Mouse (Mus musculus) embryonic stem cell, embryonic (primary cell): ENCODE measurements around the gene Limd1.
"Not testable (repeated sequence)": the region's sequence is repeated elsewhere in the genome, so short reads cannot be mapped to it uniquely, and the experiment has no call there.

Experiments used
- CTCF ChIA-PET, 4 experiments: fragments of 300-600 bp in 2 of 4; fragments of 350-600 bp in 2 of 4; sonication (Branson Sonifier 250); formaldehyde crosslinking; loops; one replicate each; lab custom pipeline; 2022; ENCODE audit warnings: inconsistent platforms in 2 of 4; lab: Charles Lee
- POLR2A ChIA-PET, 4 experiments: fragments of 300-600 bp in 2 of 4; fragments of 350-600 bp in 2 of 4; sonication (Branson Sonifier 250); formaldehyde crosslinking; loops; one replicate each; lab custom pipeline; 2022; ENCODE audit warnings: antibody characterized with exemption in 4 of 4, inconsistent platforms in 1 of 4; lab: Charles Lee

Limd1 gene

GRCm38 (mm10) chr9:123478586-123479195 is at the start of gene Limd1:
Limd1 (plus strand) TSS chr9:123478706.
- ChIA-PET CTCF (interaction anchor here in 3 of 4 experiments (0.5 to 2.6 kb wide), 18 partner anchors 10 to 742 kb away, joined by 3 to 13 read pairs (median 4); partner anchors contain the start of gene Sacm1l (in 2 of the 3)), POLR2A (interaction anchor here in 3 of 4 experiments (0.6 to 5.1 kb wide), 18 partner anchors 11 to 1082 kb away, joined by 3 to 25 read pairs (median 4); partner anchors contain the start of genes Sacm1l (in 3 of the 3), Exosc7 (in 1 of the 3), Lars2 (in 1 of the 3) and Tmem158 (in 1 of the 3))

DNA sequence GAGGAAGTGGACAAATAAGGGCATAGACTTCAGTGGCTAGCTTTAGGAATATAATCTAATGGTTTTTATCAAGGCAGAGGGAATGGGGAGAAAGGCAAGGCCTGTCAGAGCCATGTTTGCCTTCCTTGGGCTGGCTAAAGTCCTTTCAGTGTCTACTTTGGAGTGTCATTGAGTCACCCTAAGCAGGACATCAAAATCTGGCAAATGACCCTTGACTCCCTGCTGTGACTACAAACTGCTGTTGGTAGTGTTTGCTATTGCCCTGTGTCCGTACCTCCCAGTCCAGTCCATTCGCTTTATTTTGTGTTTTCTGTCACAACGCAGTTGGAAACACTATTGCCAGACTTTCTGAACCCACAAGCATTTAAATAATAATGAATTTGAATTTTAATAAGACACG is 48.6 kb upstream of the Limd1 start:
- ChIA-PET POLR2A (interaction anchor here in 1 of 4 experiments (0.7 to 1.3 kb wide), 3 partner anchors 10 to 239 kb away, joined by 3 read pairs; no protein-coding TSS in a partner anchor), CTCF (interaction anchor here in 1 of 4 experiments (1.3 kb wide), 1 partner anchor 20 kb away, joined by 4 read pairs; no protein-coding TSS in a partner anchor)

- ChIA-PET POLR2A (interaction anchor here in 2 of 4 experiments (1.1 to 1.5 kb wide), 4 partner anchors 9 to 238 kb away, joined by 3 to 4 read pairs (median 3); partner anchors contain the start of gene Lars2 (in 2 of the 2)), CTCF (interaction anchor here in 1 of 4 experiments (0.6 to 1.3 kb wide), 2 partner anchors 19 to 134 kb away, joined by 3 to 4 read pairs; no protein-coding TSS in a partner anchor)
Measured at GRCm38 (mm10) chr9:123430973-123431372, 47.5 kb upstream of the Limd1 start.

GRCm38 (mm10) chr9:123438223-123438622 is 40.3 kb upstream of the Limd1 start:
- CTCF ChIA-PET: no interaction called here
- POLR2A ChIA-PET: interaction anchor here in 1 of 4 experiments (1.3 kb wide), 1 partner anchor 16 kb away, joined by 4 read pairs; no protein-coding TSS in a partner anchor

- ChIA-PET CTCF (interaction anchor here in 2 of 4 experiments (0.7 to 1.0 kb wide), 2 partner anchors 9 to 1456 kb away, joined by 3 to 7 read pairs; no protein-coding TSS in a partner anchor), POLR2A (interaction anchor here in 1 of 4 experiments (0.8 kb wide), 1 partner anchor 10 kb away, joined by 3 read pairs; no protein-coding TSS in a partner anchor)
Measured at GRCm38 (mm10) chr9:123440230-123441058, 38.1 kb upstream of the Limd1 start.

DNA sequence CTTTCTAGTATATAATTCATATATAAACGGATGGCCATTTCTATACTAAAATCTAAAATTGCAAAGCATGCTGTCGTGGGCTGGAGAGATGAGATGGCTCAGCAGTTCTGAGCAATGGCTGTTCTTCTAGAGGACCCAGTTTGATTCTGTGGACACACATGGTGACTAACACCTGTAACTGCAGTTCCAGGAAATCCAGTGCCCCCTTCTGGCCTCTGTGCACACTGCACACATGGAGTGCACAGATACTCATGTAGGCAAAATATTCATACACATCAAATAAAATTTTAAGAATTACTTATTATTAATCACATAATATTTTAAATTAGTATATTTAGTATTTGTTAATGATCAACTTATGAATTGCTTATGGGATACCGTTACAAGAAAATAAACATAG is 31.4 kb upstream of the Limd1 start:
- CTCF ChIA-PET, POLR2A ChIA-PET: not testable (repeated sequence)

DNA sequence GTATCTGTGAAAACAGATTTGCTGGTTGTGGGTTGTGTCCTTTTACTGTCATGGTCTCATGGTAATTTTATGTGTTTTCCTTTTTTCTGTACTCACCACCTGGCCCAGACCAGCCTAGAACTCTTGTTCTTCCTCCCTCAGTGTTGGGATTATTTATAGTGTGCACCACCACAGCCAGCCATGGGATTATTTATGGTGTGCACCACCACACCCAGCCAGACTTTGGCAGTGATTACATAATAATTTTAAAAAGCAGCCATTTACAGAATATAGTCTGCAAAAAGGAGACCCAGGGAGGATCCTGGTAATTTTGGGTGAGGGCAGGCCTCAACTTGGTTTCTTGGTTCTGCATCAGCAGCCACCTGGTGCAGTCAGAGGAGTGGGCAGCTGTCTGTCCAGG is 29.9 kb upstream of the Limd1 start:
- ChIA-PET CTCF (no interaction called here), POLR2A (no interaction called here)

DNA sequence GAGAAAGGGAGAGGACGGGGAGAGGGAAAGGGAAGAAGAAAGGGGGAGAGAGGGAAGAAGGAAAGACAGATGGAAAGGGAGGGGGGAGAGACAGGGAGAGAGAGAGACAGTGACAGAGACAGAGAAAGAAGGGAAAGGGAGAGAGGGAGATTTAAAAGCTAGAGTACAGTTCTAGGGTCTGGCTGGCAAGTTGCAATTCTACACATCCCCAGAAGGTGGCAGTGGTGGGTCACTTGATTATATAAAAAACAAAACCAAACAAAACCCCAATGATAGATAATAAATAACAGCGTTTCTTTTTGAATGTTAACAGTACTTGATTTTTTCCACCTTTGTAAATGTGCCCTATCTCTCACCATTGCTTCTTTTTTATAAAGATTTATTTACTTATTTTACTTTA is 28.3 kb upstream of the Limd1 start:
- ChIA-PET CTCF (interaction anchor here in 2 of 4 experiments (0.6 to 1.3 kb wide), 10 partner anchors 10 to 291 kb away, joined by 3 to 6 read pairs (median 4); partner anchors contain the start of gene Cdcp1 (in 1 of the 2)), POLR2A (interaction anchor here in 2 of 4 experiments (0.6 to 1.4 kb wide), 2 partner anchors 79 to 212 kb away, joined by 3 to 4 read pairs; partner anchors contain the start of gene Sacm1l (in 1 of the 2))

DNA sequence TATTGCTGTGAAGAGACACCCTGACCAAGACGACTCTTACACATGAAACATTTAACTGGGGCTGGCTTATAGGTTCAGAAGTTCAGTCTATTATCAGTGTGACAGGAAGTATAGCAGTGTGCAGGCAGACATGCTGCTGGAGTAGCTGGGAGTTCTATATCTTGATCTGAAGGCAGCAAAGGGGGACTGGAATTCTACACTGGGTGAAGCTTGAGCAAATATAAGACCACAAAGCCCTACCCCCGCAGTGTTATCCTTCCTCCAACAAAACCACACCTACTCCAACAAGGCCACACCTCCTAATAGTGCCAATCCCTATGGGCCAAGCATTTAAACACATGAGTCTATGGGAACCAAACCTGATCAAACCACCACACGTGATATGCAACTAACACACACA is 26.7 kb upstream of the Limd1 start:
- ChIA-PET CTCF (interaction anchor here in 1 of 4 experiments (1.4 kb wide), 1 partner anchor 55 kb away, joined by 4 read pairs; no protein-coding TSS in a partner anchor), POLR2A (no interaction called here)

GRCm38 (mm10) chr9:123456634-123457602 is 21.6 kb upstream of the Limd1 start:
- CTCF ChIA-PET: interaction anchor here in 1 of 4 experiments (0.5 to 1.6 kb wide), 6 partner anchors 21 to 811 kb away, joined by 3 to 8 read pairs (median 4); no protein-coding TSS in a partner anchor
- POLR2A ChIA-PET: interaction anchor here in 3 of 4 experiments (0.7 to 1.6 kb wide), 9 partner anchors 13 to 323 kb away, joined by 3 to 7 read pairs (median 3); partner anchors contain the start of genes Lars2 (in 2 of the 3), Limd1 (in 2 of the 3) and Sacm1l (in 1 of the 3)

- POLR2A ChIA-PET: interaction anchor here in 3 of 4 experiments (0.7 to 1.6 kb wide), 9 partner anchors 13 to 324 kb away, joined by 3 to 7 read pairs (median 3); partner anchors contain the start of genes Lars2 (in 2 of the 3), Limd1 (in 2 of the 3) and Sacm1l (in 1 of the 3)
- CTCF ChIA-PET: interaction anchor here in 1 of 4 experiments (0.6 to 1.6 kb wide), 5 partner anchors 20 to 421 kb away, joined by 3 to 8 read pairs (median 4); no protein-coding TSS in a partner anchor
Measured at GRCm38 (mm10) chr9:123457603-123458002, 20.9 kb upstream of the Limd1 start.

GRCm38 (mm10) chr9:123467141-123467620 is 11.3 kb upstream of the Limd1 start:
- CTCF ChIA-PET: no interaction called here

DNA sequence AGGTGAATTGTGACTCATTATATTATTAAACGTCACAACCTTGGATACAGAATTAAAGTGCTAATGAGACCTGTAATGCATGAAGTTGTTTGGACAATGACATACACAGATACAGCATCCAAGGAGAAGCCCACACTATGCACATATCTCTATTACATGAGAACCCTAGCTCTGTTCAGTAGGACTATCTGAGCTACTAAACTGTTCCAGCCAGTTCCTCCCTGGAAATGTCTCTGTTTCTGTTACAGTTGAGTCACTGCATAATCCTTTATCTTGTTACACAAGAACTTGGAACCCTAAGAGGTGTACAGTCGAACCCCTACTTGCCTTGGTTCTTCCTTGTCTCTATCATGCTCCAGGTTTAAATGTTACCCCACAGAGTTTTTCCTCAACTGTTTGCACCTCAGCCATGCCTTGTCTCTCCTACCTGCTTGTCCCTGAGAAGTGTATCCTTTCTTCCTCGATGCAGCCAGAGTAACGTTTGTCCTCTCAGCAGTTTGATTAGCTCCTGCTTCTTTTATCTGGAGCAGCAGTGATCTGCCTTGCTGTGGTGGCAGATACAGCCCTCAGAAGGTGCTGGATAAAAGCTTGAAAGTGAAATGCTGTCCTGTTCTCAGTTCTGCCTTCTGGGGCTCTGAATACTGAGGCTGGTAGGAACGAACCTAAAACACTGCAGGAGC is 10.0 kb upstream of the Limd1 start:
- CTCF ChIA-PET: no interaction called here

More at GRCm38 (mm10) chr9:123467141-123467620, 11.3 kb upstream of the Limd1 start:
- POLR2A ChIA-PET: interaction anchor here in 1 of 4 experiments (1.0 kb wide), 1 partner anchor 10 kb away, joined by 3 read pairs; no protein-coding TSS in a partner anchor

DNA sequence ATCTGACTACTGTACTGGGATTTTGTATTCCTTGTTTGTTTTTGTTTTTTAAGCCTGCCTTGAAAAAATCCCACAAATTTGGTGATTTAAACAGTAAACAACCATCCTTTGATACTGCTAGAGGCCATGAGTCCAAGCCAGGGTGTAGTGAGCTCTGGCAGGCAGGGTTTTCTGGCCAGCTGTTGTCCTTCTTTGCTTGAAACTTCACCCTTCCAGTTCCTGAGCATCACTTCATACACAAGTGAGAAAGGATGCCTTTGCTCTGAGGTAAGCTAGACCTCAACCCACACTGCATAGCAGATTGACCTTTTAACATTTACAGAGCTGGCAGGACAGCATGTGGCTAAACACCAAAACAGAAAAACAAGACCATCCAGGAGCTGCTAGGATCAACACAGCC is 9.4 kb upstream of the Limd1 start:
- ChIA-PET CTCF (interaction anchor here in 1 of 4 experiments (0.6 kb wide), 1 partner anchor 1541 kb away, joined by 3 read pairs; no protein-coding TSS in a partner anchor), POLR2A (no interaction called here)

More for the DNA sequence above, 10.0 kb upstream of the Limd1 start:
- POLR2A ChIA-PET: no interaction called here

DNA sequence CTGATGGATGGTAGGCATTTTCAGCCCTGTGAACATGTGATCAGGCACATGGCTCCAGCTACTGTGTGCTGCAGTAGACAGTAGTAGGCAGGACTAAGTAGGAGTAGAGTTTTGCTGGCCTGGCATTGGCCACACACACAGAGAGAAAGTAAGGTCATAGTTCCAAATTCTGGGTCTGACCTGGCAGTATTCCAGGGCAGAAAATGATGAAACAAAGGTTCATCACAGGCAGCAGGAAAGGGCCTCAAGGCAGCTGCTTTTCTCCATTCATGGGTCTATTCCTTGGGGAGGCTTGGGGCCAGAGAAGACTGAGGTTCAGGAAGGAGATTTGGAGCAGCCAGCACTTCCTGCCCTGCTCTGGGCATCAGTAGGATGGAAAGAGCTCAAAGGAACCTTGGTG is 5.1 kb upstream of the Limd1 start:
- CTCF ChIA-PET: interaction anchor here in 1 of 4 experiments (1.4 kb wide), 1 partner anchor 31 kb away, joined by 3 read pairs; no protein-coding TSS in a partner anchor
- POLR2A ChIA-PET: interaction anchor here in 2 of 4 experiments (1.2 to 1.5 kb wide), 2 partner anchors 14 to 16 kb away, joined by 3 to 4 read pairs; no protein-coding TSS in a partner anchor

GRCm38 (mm10) chr9:123475569-123475968 is 2.9 kb upstream of the Limd1 start:
- CTCF ChIA-PET: no interaction called here

More at GRCm38 (mm10) chr9:123475569-123475968, 2.9 kb upstream of the Limd1 start:
- POLR2A ChIA-PET: interaction anchor here in 1 of 4 experiments (1.7 kb wide), 1 partner anchor 54 kb away, joined by 4 read pairs; the partner anchor contains the start of gene Sacm1l
